Mouse (Mus musculus): ENCODE results near the gene Ano10. TPM values are rescaled to one million over a fixed set of nuclear protein-coding genes. Genes with fewer than 3 reads are reported as not detected.

The Ano10 gene
- total and polyA plus RNA-seq, 2 experiments from 2014 or later: 34.5 to 48.6 TPM

DNA sequence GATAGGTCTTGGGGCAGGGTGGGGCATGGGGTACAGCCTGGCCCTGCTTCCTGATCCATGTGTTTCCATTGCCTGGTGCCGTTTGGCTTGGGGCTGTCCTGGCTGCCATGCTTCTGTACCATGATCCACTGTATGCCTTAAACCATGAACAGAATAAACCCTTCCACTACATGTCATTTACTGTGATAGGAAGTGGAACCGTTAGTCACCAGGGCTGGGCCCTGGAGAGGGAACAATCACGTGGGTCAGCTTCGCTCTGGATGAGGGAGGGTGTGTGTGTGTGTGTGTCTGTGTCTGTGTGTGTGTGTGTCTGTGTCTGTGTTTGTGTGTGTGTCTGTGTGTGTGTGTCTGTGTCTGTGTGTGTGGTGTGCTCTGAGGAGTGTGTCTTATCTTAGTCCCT, 63.5 kb downstream of the Ano10 start:
- Histone ChIP-seq H3K27ac (no peak overlapping the region), H3K9ac (replicated peaks; ENCODE audit: low read length) (no peak overlapping the region), H3K9me3 (ENCODE audit: low read length) (no peaks in the 10 kb centered on the region), H3K4me1 (ENCODE audit: insufficient read depth, low read length) (no peaks in the 10 kb centered on the region), H3K4me2 (ENCODE audit: low read depth, low read length) (no peak overlapping the region), H3K36me3 (ENCODE audit: insufficient read depth, low read length) (no peaks in the 10 kb centered on the region), H3K27me3 (ENCODE audit: insufficient read depth, low read length) (no peaks in the 10 kb centered on the region), H3K4me3 (ENCODE audit: low read length) (no peak overlapping the region)
- DNase-seq (ENCODE audit: low spot score) (no peak), ATAC-seq (no peak)
- TF ChIP-seq CTCF (IDR thresholded peaks at IDR 0.05; ENCODE audit: low read depth): no peak
- 83% methylated on average over 4 of the region's 4 CpGs for WGBS

DNA sequence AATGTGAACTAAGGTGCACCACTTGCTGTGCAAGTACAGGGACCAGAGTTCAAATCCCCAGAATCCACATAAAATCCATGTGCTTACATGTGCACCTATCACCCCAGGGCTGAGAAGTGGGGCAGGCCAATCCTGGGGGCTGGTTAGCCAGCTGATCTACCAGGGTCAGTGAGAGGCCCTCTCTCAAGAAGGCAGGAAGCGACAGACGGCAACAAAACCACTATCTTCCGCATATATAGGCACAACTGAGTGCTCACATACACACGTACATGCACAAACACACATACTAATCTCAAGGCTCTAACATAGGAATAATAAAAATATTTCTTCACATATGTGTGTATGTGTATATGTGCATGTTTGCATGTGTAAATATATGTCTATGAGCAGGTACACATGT, 67.8 kb downstream of the Ano10 start:
- Histone ChIP-seq H3K27me3 (ENCODE audit: insufficient read depth, low read length) (no peaks in the 10 kb centered on the region), H3K9ac (replicated peaks; ENCODE audit: low read length) (no peak overlapping the region), H3K4me1 (ENCODE audit: insufficient read depth, low read length) (peaks cover 5% of the 10 kb centered on the region; the same call in 1 of the 2 replicates), H3K4me2 (ENCODE audit: low read depth, low read length) (no peak overlapping the region), H3K9me3 (ENCODE audit: low read length) (no peaks in the 10 kb centered on the region), H3K36me3 (ENCODE audit: insufficient read depth, low read length) (no peaks in the 10 kb centered on the region), H3K27ac (no peak overlapping the region), H3K4me3 (ENCODE audit: low read length) (no peak overlapping the region)
- DNase-seq (ENCODE audit: low spot score) (no peak), ATAC-seq (no peak)
- WGBS: 96% methylated on average over 4 of the region's 4 CpGs
- no peak for TF ChIP-seq CTCF (IDR thresholded peaks at IDR 0.05; ENCODE audit: low read depth)

DNA sequence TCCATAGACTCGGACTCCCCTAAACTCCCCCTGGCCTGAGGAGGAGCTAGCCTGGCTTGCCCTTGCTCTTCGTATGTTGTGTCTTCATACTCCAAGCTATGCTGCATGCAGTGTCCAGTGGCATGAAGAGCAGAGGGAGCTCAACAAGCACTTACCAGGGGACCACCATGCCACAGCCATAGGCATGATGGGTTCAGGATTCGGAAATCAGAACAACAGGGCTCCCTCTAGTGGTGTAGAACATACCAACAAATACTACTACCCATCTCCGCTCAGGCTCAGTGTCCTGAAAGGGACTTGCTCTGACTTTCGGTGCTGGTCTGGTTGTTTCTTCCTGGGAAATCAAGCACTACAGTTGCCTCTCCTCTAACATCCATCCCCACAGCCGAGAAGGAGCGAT, 68.9 kb downstream of the Ano10 start:
- 41% methylated on average over 7 of the region's 7 CpGs for WGBS
- ATAC-seq (peak; percentile 57), DNase-seq (ENCODE audit: low spot score) (peak; percentile 84)
- Histone ChIP-seq H3K9me3 (ENCODE audit: low read length) (no peaks in the 10 kb centered on the region), H3K4me1 (ENCODE audit: insufficient read depth, low read length) (peaks cover 5% of the 10 kb centered on the region; the same call in 1 of the 2 replicates), H3K27me3 (ENCODE audit: insufficient read depth, low read length) (no peaks in the 10 kb centered on the region), H3K27ac (no peak overlapping the region), H3K4me2 (ENCODE audit: low read depth, low read length) (no peak overlapping the region), H3K36me3 (ENCODE audit: insufficient read depth, low read length) (no peaks in the 10 kb centered on the region), H3K4me3 (ENCODE audit: low read length) (no peak overlapping the region), H3K9ac (replicated peaks; ENCODE audit: low read length) (no peak overlapping the region)
- peak; percentile 81 for TF ChIP-seq CTCF (IDR thresholded peaks at IDR 0.05; ENCODE audit: low read depth)

DNA sequence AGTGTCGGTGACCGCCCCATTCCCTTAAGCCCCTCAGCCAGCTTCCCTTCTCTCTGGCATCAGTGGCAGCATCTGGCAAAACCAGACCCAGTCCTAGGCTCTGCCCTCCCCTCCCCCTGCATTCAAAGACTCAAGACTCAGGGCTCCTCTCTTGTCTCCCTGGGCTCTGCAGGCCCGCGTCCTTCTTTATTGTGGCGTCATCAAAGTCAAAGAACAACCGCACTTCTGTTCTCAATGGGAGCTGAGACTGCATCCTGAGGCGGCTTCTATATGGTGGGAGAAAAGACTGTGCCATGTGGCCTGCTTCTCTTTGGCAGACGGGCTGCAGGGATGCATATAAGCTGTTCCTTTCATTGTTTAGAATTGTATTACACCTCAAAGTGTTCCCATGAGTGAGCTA, 71.2 kb downstream of the Ano10 start:
- peak overlapping the region; percentile 41; the same call in 1 of the 2 replicates for H3K27ac ChIP-seq
- no peak for DNase-seq (ENCODE audit: low spot score)

DNA sequence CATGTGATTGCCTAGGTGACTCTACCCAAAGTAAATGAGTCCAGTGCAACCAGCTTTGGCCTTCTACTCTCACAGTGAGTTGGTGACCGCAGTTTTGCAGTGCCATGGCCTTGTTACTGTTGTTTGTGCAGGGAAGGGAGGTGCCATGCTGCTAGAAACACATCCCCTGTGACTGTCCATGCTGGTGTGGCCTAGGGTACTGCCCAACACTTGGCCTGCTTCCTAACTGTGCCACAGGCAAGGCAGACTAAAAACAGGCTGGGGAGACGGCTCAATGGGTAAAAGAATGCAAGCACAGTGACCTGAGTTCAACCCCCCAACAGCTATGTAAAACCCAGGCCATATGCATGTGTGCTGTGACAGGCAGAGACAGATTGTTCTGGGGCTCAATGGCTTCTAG, 74.3 kb downstream of the Ano10 start:
- H3K36me3 ChIP-seq (ENCODE audit: insufficient read depth, low read length): no peaks in the 10 kb centered on the region
- no peak for TF ChIP-seq CTCF (IDR thresholded peaks at IDR 0.05; ENCODE audit: low read depth)

More for the DNA sequence above, 71.2 kb downstream of the Ano10 start:
- peak; percentile 62 for ATAC-seq
- no peak overlapping the region for H3K4me3 ChIP-seq (ENCODE audit: low read length)
- WGBS: 28% methylated on average over 8 of the region's 8 CpGs
- no peaks in the 10 kb centered on the region for H3K9me3 ChIP-seq (ENCODE audit: low read length)
- no peaks in the 10 kb centered on the region for H3K27me3 ChIP-seq (ENCODE audit: insufficient read depth, low read length)
- no peaks in the 10 kb centered on the region for H3K36me3 ChIP-seq (ENCODE audit: insufficient read depth, low read length)
- TF ChIP-seq CTCF (IDR thresholded peaks at IDR 0.05; ENCODE audit: low read depth): no peak
- H3K9ac ChIP-seq (replicated peaks; ENCODE audit: low read length): no peak overlapping the region
- peaks cover 5% of the 10 kb centered on the region; the same call in 1 of the 2 replicates for H3K4me1 ChIP-seq (ENCODE audit: insufficient read depth, low read length)
- H3K4me2 ChIP-seq (ENCODE audit: low read depth, low read length): no peak overlapping the region

DNA sequence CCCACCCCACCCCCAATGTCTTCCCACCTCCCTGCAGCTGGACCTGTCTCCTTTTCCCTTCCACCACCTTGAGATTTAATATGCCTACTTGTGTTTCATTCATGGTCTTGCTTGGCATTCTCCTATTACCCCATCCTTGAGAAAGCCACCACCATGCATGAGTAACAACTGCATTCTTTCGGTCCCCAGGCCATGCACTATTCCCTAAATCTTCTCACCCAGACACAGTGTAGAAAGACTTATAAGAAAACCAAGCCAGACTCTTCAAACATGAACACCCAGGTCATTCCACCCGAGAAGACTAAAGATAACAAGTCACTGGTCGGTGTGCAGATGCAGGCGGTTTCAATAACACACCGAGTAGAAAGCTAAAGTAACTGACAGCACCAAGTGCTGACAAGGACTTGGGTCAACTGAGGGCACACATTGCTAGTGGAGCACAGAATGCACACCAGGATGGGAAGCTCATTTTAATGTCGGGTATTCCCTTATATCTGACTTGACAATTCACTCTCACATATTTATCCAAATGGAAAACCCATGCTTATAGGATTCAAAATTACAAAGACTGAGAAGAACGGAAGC, 77.2 kb downstream of the Ano10 start:
- H3K9ac ChIP-seq (replicated peaks; ENCODE audit: low read length): no peak overlapping the region
- WGBS: 86% methylated on average over 7 of the region's 7 CpGs

More for the DNA sequence above, 74.3 kb downstream of the Ano10 start:
- H3K9me3 ChIP-seq (ENCODE audit: low read length): no peaks in the 10 kb centered on the region
- 59% methylated on average over 2 of the region's 2 CpGs for WGBS
- H3K4me2 ChIP-seq (ENCODE audit: low read depth, low read length): no peak overlapping the region
- no peak for DNase-seq (ENCODE audit: low spot score)
- H3K9ac ChIP-seq (replicated peaks; ENCODE audit: low read length): no peak overlapping the region
- ATAC-seq: no peak
- no peaks in the 10 kb centered on the region for H3K27me3 ChIP-seq (ENCODE audit: insufficient read depth, low read length)
- no peak overlapping the region for H3K27ac ChIP-seq
- H3K4me3 ChIP-seq (ENCODE audit: low read length): no peak overlapping the region
- peaks cover 5% of the 10 kb centered on the region; the same call in 1 of the 2 replicates for H3K4me1 ChIP-seq (ENCODE audit: insufficient read depth, low read length)

DNA sequence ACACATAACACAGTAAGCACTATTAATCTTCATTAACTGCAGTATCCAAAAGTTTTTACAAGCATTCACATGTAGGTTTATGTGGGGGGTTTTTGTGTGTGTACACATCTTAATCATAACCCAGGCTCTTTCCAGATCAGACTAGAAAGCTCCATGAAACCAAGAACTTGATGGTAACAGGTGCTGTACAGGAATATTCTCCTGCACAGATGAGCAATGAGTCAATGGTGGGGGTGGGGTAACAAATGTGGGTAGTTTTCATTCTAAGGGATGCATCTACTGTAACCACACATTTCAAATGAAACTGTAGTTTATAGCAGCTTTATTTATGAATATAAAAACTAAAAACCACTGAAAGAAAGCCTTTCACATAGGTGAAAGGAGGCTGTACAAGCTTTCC, 79.1 kb downstream of the Ano10 start:
- DNase-seq (ENCODE audit: low spot score): no peak
- no peak overlapping the region for H3K4me3 ChIP-seq (ENCODE audit: low read length)
- no peak overlapping the region for H3K4me2 ChIP-seq (ENCODE audit: low read depth, low read length)
- no peaks in the 10 kb centered on the region for H3K27me3 ChIP-seq (ENCODE audit: insufficient read depth, low read length)
- ATAC-seq: no peak
- H3K27ac ChIP-seq: no peak overlapping the region
- H3K4me1 ChIP-seq (ENCODE audit: insufficient read depth, low read length): no peaks in the 10 kb centered on the region
- no peaks in the 10 kb centered on the region for H3K9me3 ChIP-seq (ENCODE audit: low read length)
- no peak for TF ChIP-seq CTCF (IDR thresholded peaks at IDR 0.05; ENCODE audit: low read depth)
- no peak overlapping the region for H3K9ac ChIP-seq (replicated peaks; ENCODE audit: low read length)
- no peaks in the 10 kb centered on the region for H3K36me3 ChIP-seq (ENCODE audit: insufficient read depth, low read length)

More for the DNA sequence above, 77.2 kb downstream of the Ano10 start:
- Histone ChIP-seq H3K4me1 (ENCODE audit: insufficient read depth, low read length) (no peaks in the 10 kb centered on the region), H3K27ac (no peak overlapping the region), H3K4me3 (ENCODE audit: low read length) (no peak overlapping the region), H3K4me2 (ENCODE audit: low read depth, low read length) (no peak overlapping the region), H3K36me3 (ENCODE audit: insufficient read depth, low read length) (no peaks in the 10 kb centered on the region), H3K9me3 (ENCODE audit: low read length) (no peaks in the 10 kb centered on the region), H3K27me3 (ENCODE audit: insufficient read depth, low read length) (no peaks in the 10 kb centered on the region)
- no peak for ATAC-seq
- TF ChIP-seq CTCF (IDR thresholded peaks at IDR 0.05; ENCODE audit: low read depth): no peak
- DNase-seq (ENCODE audit: low spot score): no peak
